Mouse (Mus musculus) CH12.LX (cell line): ENCODE measurements around the gene Dscaml1.

Source experiments
- CHD1 ChIP-seq: IDR thresholded peaks from 2 replicates; pipeline ENCODE4 v1.6.1; 2012; ENCODE audit warnings: low read depth, low read length, improper control_type of control experiment, inconsistent platforms
- CTCF ChIP-seq, 2 experiments: IDR thresholded peaks in 1 of 2; conservative IDR thresholded peaks in 1 of 2; 2 replicates each; pipeline ENCODE4 v1.5.1; 2011 to 2012; ENCODE audit warnings: low read depth in 2 of 2, low read length in 2 of 2, improper control_type of control experiment in 1 of 2, inconsistent platforms in 1 of 2, mild to moderate bottlenecking in 1 of 2, moderate library complexity in 1 of 2
- EP300 ChIP-seq: IDR thresholded peaks from 2 replicates; pipeline ENCODE4 v1.6.1; 2011; ENCODE audit warnings: low read length, improper control_type of control experiment
- NRF1 ChIP-seq: IDR thresholded peaks from 2 replicates; pipeline ENCODE4 v1.6.1; 2014; ENCODE audit warnings: low read depth, mild to moderate bottlenecking, inconsistent platforms, low read length, improper control_type of control experiment, moderate library complexity
- POLR2A ChIP-seq: IDR thresholded peaks from 2 replicates; pipeline ENCODE4 v1.6.1; 2011; ENCODE audit warnings: low read depth, mild to moderate bottlenecking, improper control_type of control experiment, low read length
- RCOR1 ChIP-seq: conservative IDR thresholded peaks from 2 replicates; pipeline ENCODE4 v1.6.1; 2012; ENCODE audit warnings: low read depth, mild to moderate bottlenecking, inconsistent platforms, low read length, improper control_type of control experiment
- SIN3A ChIP-seq: IDR thresholded peaks from 2 replicates; pipeline ENCODE4 v1.6.1; 2012; ENCODE audit warnings: low read length, improper control_type of control experiment, inconsistent platforms
- UBTF ChIP-seq: IDR thresholded peaks from 2 replicates; pipeline ENCODE4 v1.6.1; 2012; ENCODE audit warnings: low read depth, mild to moderate bottlenecking, inconsistent platforms, low read length, improper control_type of control experiment, moderate library complexity
- ZC3H11A ChIP-seq: IDR thresholded peaks from 2 replicates; pipeline ENCODE4 v1.6.1; 2012; ENCODE audit warnings: low read depth, mild to moderate bottlenecking, inconsistent platforms, low read length, improper control_type of control experiment
- ZKSCAN1 ChIP-seq: IDR thresholded peaks from 2 replicates; pipeline ENCODE4 v1.6.1; 2012; ENCODE audit warnings: low read depth, inconsistent platforms, low read length, improper control_type of control experiment, borderline replicate concordance
- ZNF384 ChIP-seq: IDR thresholded peaks from 2 replicates; pipeline ENCODE4 v1.6.1; 2012; ENCODE audit warnings: low read depth, low read length, improper control_type of control experiment, inconsistent platforms

GRCm38 (mm10) chr9:45657172-45658062, 231.0 kb downstream of the Dscaml1 start:
- TF ChIP-seq CTCF (conservative IDR thresholded peaks at IDR 0.05 in 1 of 2, IDR thresholded peaks at IDR 0.05 in 1 of 2; ENCODE audit: low read depth in 2 of 2, low read length in 2 of 2) (no peak), ZKSCAN1 (no peak), UBTF (no peak), CHD1 (no peak), SIN3A (no peak), RCOR1 (no peak), EP300 (no peak), ZC3H11A (no peak), POLR2A (no peak), ZNF384 (no peak), NRF1 (no peak)
